Mouse (Mus musculus) kidney, postnatal 0 days (tissue): ENCODE measurements around the gene Tmtc4. TPM values are rescaled to one million over a fixed set of nuclear protein-coding genes. Genes with fewer than 3 reads are reported as not detected.
A peak's percentile ranks its signal among the peaks of the same experiment; 100 is the strongest.

Source experiments
- ATAC-seq: fragments of 200-750 bp; cut with Nextera tagmentation; replicated peaks from 2 replicates; pipeline ENCODE4 v1.8.0; 2017; ENCODE audit warnings: low read depth, moderate number of reproducible peaks, moderate TSS enrichment, moderate library complexity; ENCODE audit not compliant: low FRiP score
- DNase-seq: peaks from one replicate; pipeline ENCODE4 v3.0.0-alpha.2; 2016; ENCODE audit warnings: low spot score
- H3K27ac ChIP-seq: fragments of 300-500 bp; sonication (generic); 2 replicates; pipeline ENCODE4 v1.5.1; 2014; ENCODE audit warnings: mild to moderate bottlenecking
- H3K27me3 ChIP-seq: fragments of 300-500 bp; sonication (generic); 2 replicates; pipeline ENCODE4 v1.6.1; 2014; ENCODE audit warnings: low read length, mixed read lengths; ENCODE audit not compliant: insufficient read depth
- H3K36me3 ChIP-seq: fragments of 300-500 bp; sonication (generic); 2 replicates; pipeline ENCODE4 v1.6.1; 2014; ENCODE audit warnings: low read length, mixed read lengths; ENCODE audit not compliant: insufficient read depth
- H3K4me1 ChIP-seq: fragments of 300-500 bp; sonication (generic); replicated peaks from 2 replicates; pipeline ENCODE4 v1.6.1; 2014; ENCODE audit warnings: antibody characterized with exemption, low read length, mixed read lengths; ENCODE audit not compliant: insufficient read depth
- H3K4me2 ChIP-seq: fragments of 300-500 bp; sonication (generic); 2 replicates; pipeline ENCODE4 v1.6.1; 2014; ENCODE audit warnings: mild to moderate bottlenecking, low read length, moderate library complexity, mixed read lengths
- H3K4me3 ChIP-seq: fragments of 300-500 bp; sonication (generic); replicated peaks from 2 replicates; pipeline ENCODE4 v1.5.1; 2014; ENCODE audit warnings: low read depth, low read length
- H3K9ac ChIP-seq: fragments of 300-500 bp; sonication (generic); 2 replicates; pipeline ENCODE4 v1.6.1; 2014; ENCODE audit warnings: low read depth, low read length
- H3K9me3 ChIP-seq: fragments of 300-500 bp; sonication (generic); replicated peaks from 2 replicates; pipeline ENCODE4 v1.6.1; 2016; ENCODE audit warnings: low read length, inconsistent platforms, mixed read lengths
- CTCF ChIP-seq: IDR thresholded peaks from 2 replicates; pipeline ENCODE4 v1.5.1; 2016; ENCODE audit warnings: antibody characterized with exemption, low read depth, mild to moderate bottlenecking, moderate library complexity
- WGBS: fragments of 180-500 bp; shearing (Covaris S2); extraction: QIAGEN DNeasy Blood & Tissue Kit; methylation state at CpG from one replicate; pipeline ENCODE4 v1.1.7; 2014; 5-methylcytosine and 5-hydroxymethylcytosine counted together
- polyA plus RNA-seq: library from polyadenylated mRNA; unstranded; fragments of >200 nt; fragmentation: Nextera tagmentation; extraction: Ambion mirVana; gene quantifications from 2 replicates; pipeline ENCODE4 v1.2.1, GENCODE M21; 2015

Tmtc4 gene
- polyA plus RNA-seq, 1 experiment from 2014 or later: 25.8 TPM

- Histone ChIP-seq H3K9ac (no peak overlapping the region), H3K4me1 (no peaks in the 10 kb centered on the region), H3K27ac (no peak overlapping the region), H3K27me3 (no peaks in the 10 kb centered on the region), H3K36me3 (no peaks in the 10 kb centered on the region), H3K4me3 (no peak overlapping the region), H3K9me3 (no peaks in the 10 kb centered on the region), H3K4me2 (no peak overlapping the region)
- no peak for ATAC-seq
- DNase-seq: no peak
- TF ChIP-seq CTCF: no peak
Measured at GRCm38 (mm10) chr14:122911265-122911664, 72.6 kb downstream of the Tmtc4 start.

DNA sequence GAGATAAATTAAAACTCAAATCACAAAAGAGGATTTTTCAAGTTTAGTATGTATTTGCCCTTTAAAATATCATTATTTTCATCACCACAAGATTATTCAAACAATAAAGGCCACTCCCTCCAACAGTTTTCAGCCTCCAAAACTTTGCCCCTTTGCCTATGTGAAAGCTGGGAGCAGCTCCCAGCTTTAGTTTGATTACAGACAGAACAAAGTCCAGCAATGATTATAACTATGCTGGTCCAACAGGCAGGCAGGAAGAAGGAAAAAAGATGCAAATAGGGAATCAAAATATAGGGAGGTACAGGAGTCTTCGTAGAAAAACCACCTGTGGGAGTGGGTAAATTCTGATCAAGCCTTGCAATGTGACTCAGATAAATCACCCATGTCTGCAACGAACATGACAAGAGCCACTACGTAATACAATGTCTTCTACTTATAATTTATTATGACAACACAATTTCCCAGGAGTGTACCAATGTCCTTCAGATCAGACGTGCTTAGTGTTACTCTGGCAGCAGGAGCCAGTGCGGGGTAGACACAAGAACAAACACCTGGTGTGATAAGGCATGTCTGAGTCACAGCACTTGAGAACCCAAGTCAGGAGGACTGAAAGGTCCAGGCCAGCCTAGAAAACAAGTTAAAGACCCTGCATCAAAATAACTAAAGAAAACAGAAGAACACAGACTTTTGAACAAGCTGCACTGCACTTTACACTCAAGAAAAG lies 74.3 kb downstream of the Tmtc4 start:
- ATAC-seq: no peak
- no peak for TF ChIP-seq CTCF

DNA sequence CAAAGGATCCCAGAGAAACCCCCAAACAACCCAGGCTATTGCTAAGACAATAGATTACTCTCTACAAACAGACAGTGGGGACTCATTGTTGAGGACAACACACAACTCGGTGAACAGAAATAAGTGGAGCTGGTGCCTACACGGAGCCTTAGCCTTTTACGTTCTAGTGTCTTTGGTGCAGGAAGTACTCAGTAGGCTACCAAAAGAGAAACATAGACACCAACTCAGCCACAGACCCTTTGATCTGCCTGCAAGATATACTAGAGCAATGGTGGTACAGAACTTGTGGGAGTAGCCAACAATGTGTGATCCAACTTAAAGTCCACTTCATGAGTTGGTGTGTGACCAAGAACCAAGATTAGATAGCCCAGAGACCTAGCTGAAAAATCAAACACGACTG lies 75.8 kb downstream of the Tmtc4 start:
- H3K27ac ChIP-seq: no peak overlapping the region
- no peak overlapping the region for H3K4me2 ChIP-seq
- H3K9me3 ChIP-seq: no peaks in the 10 kb centered on the region
- H3K27me3 ChIP-seq: no peaks in the 10 kb centered on the region
- H3K4me1 ChIP-seq: no peaks in the 10 kb centered on the region
- TF ChIP-seq CTCF: no peak
- no peak for DNase-seq
- WGBS: 98% methylated on average over 4 of the region's 4 CpGs
- H3K4me3 ChIP-seq: no peak overlapping the region
- no peak for ATAC-seq
- H3K36me3 ChIP-seq: no peaks in the 10 kb centered on the region
- no peak overlapping the region for H3K9ac ChIP-seq

More for the DNA sequence above, 74.3 kb downstream of the Tmtc4 start:
- 58% methylated on average over 5 of the region's 5 CpGs for WGBS
- DNase-seq: no peak
- no peaks in the 10 kb centered on the region for H3K4me1 ChIP-seq
- H3K27ac ChIP-seq: no peak overlapping the region
- H3K9ac ChIP-seq: no peak overlapping the region
- no peak overlapping the region for H3K4me2 ChIP-seq
- H3K4me3 ChIP-seq: no peak overlapping the region
- no peaks in the 10 kb centered on the region for H3K9me3 ChIP-seq
- no peaks in the 10 kb centered on the region for H3K36me3 ChIP-seq
- no peaks in the 10 kb centered on the region for H3K27me3 ChIP-seq

DNA sequence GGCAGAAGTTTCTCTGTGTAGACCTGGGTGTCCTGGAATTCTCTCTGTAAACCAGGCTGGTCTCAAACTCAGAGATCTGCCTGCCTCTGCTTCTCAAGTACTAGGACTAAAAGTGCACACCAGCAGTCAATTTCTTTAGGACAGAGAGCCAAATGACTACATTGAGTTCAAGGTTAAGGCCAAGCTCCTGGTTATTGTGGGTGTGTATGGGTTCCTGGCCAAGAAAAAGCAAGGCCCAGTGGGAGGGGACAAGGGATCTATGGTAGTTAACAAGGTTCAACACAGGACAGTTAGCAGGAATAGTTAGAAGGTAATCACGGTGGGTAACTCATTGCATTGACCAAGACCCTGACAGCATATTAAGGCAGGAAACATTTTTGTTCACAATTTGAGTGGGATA lies 78.8 kb downstream of the Tmtc4 start:
- no peak for TF ChIP-seq CTCF
- H3K27me3 ChIP-seq: no peaks in the 10 kb centered on the region
- H3K4me3 ChIP-seq: no peak overlapping the region
- H3K9me3 ChIP-seq: no peaks in the 10 kb centered on the region
- H3K9ac ChIP-seq: no peak overlapping the region
- ATAC-seq: no peak
- no peak overlapping the region for H3K27ac ChIP-seq
- H3K36me3 ChIP-seq: no peaks in the 10 kb centered on the region
- DNase-seq: no peak
- H3K4me1 ChIP-seq: 0 out of 2 replicates have a peak, but pooled peaks cover 6% of the 10 kb centered on the region
- H3K4me2 ChIP-seq: no peak overlapping the region
- WGBS: 100% methylated on average over 1 of the region's 1 CpGs

DNA sequence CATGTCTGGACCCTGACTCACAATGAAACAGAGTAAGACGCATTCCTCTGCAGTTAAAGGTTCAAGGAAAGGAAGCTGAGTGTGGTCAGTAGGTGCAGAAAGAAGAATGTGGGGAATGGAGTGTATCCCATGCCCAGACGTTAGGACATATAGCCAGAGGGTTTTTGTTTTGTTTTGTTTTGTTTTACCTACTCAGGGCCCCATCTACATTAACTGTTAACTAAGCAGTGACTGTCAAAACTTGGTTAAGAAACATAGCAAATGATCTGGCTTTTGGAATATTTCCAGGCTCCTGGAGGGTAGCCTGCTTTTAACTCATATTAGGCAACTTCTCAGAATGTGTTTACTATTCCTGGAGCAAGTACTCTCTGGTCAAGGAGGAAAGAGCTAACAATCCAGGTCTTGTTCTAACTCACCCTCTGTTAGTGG lies 79.9 kb downstream of the Tmtc4 start:
- Histone ChIP-seq H3K9ac (no peak overlapping the region), H3K4me3 (no peak overlapping the region), H3K4me2 (no peak overlapping the region), H3K4me1 (0 out of 2 replicates have a peak, but pooled peaks cover 6% of the 10 kb centered on the region), H3K36me3 (no peaks in the 10 kb centered on the region), H3K27me3 (no peaks in the 10 kb centered on the region), H3K9me3 (no peaks in the 10 kb centered on the region), H3K27ac (peak overlapping the region; percentile 5; the same call in 1 of the 2 replicates)
- WGBS: 38% methylated on average over 2 of the region's 2 CpGs
- ATAC-seq: no peak
- no peak for TF ChIP-seq CTCF
- DNase-seq: peak; percentile 28

- ATAC-seq: peak; percentile 85
- Histone ChIP-seq H3K36me3 (no peaks in the 10 kb centered on the region), H3K4me1 (0 out of 2 replicates have a peak, but pooled peaks cover 6% of the 10 kb centered on the region), H3K4me3 (no peak overlapping the region), H3K4me2 (no peak overlapping the region), H3K9ac (no peak overlapping the region), H3K27me3 (no peaks in the 10 kb centered on the region), H3K27ac (peak overlapping the region; percentile 73; the same call in 1 of the 2 replicates), H3K9me3 (no peaks in the 10 kb centered on the region)
- peak; percentile 59 for TF ChIP-seq CTCF
- WGBS: 48% methylated on average over 4 of the region's 4 CpGs
- peak; percentile 44 for DNase-seq
Measured at GRCm38 (mm10) chr14:122902884-122903283, 81.0 kb downstream of the Tmtc4 start.
